Mouse (Mus musculus): ENCODE measurements around the gene Pld2. TPM values are rescaled to one million over a fixed set of nuclear protein-coding genes. Genes with fewer than 3 reads are reported as not detected.

Gene Pld2
- polyA plus RNA-seq, 1 experiment from 2014 or later: 20.6 TPM

- Histone ChIP-seq H3K36me3 (ENCODE audit: control insufficient read depth, insufficient read depth, low read length) (no peaks in the 10 kb centered on the region), H3K9ac (ENCODE audit: low read depth, low read length) (no peak overlapping the region), H3K27me3 (replicated peaks; ENCODE audit: control insufficient read depth, insufficient read depth, low read length) (no peaks in the 10 kb centered on the region), H3K4me3 (ENCODE audit: low read length) (no peak overlapping the region), H3K9me3 (ENCODE audit: control insufficient read depth, low read length) (no peaks in the 10 kb centered on the region), H3K27ac (ENCODE audit: low read depth, low read length) (no peak overlapping the region), H3K4me2 (ENCODE audit: low read length) (no peak overlapping the region), H3K4me1 (ENCODE audit: control insufficient read depth, insufficient read depth, low read depth, low read length) (peaks cover 15% of the 10 kb centered on the region)
- ATAC-seq: no peak
- 85% methylated on average over 9 of the region's 9 CpGs for WGBS
These were observed 40.0 kb downstream of the Pld2 start for GRCm38 (mm10) chr11:70579710-70580357.

- Histone ChIP-seq H3K4me3 (ENCODE audit: low read length) (no peak overlapping the region), H3K27ac (ENCODE audit: low read depth, low read length) (no peak overlapping the region)
- WGBS: 71% methylated on average over 5 of the region's 5 CpGs
These were observed 40.5 kb downstream of the Pld2 start for GRCm38 (mm10) chr11:70580358-70580720.

GRCm38 (mm10) chr11:70580921-70581320, 41.1 kb downstream of the Pld2 start:
- Histone ChIP-seq H3K36me3 (ENCODE audit: control insufficient read depth, insufficient read depth, low read length) (no peaks in the 10 kb centered on the region), H3K4me1 (ENCODE audit: control insufficient read depth, insufficient read depth, low read depth, low read length) (peaks cover 19% of the 10 kb centered on the region), H3K4me2 (ENCODE audit: low read length) (no peak overlapping the region), H3K27me3 (replicated peaks; ENCODE audit: control insufficient read depth, insufficient read depth, low read length) (no peaks in the 10 kb centered on the region), H3K9me3 (ENCODE audit: control insufficient read depth, low read length) (no peaks in the 10 kb centered on the region), H3K27ac (ENCODE audit: low read depth, low read length) (no peak overlapping the region), H3K4me3 (ENCODE audit: low read length) (no peak overlapping the region), H3K9ac (ENCODE audit: low read depth, low read length) (no peak overlapping the region)
- no peak for ATAC-seq
- WGBS: 82% methylated on average over 3 of the region's 3 CpGs

More at GRCm38 (mm10) chr11:70580358-70580720, 40.5 kb downstream of the Pld2 start:
- Histone ChIP-seq H3K4me2 (ENCODE audit: low read length) (no peak overlapping the region), H3K27me3 (replicated peaks; ENCODE audit: control insufficient read depth, insufficient read depth, low read length) (no peaks in the 10 kb centered on the region), H3K9me3 (ENCODE audit: control insufficient read depth, low read length) (no peaks in the 10 kb centered on the region), H3K9ac (ENCODE audit: low read depth, low read length) (no peak overlapping the region), H3K4me1 (ENCODE audit: control insufficient read depth, insufficient read depth, low read depth, low read length) (peaks cover 15% of the 10 kb centered on the region), H3K36me3 (ENCODE audit: control insufficient read depth, insufficient read depth, low read length) (no peaks in the 10 kb centered on the region)
- ATAC-seq: no peak

- Histone ChIP-seq H3K9me3 (ENCODE audit: control insufficient read depth, low read length) (no peaks in the 10 kb centered on the region), H3K27me3 (replicated peaks; ENCODE audit: control insufficient read depth, insufficient read depth, low read length) (no peaks in the 10 kb centered on the region), H3K4me3 (ENCODE audit: low read length) (no peak overlapping the region), H3K4me2 (ENCODE audit: low read length) (no peak overlapping the region), H3K36me3 (ENCODE audit: control insufficient read depth, insufficient read depth, low read length) (no peaks in the 10 kb centered on the region), H3K9ac (ENCODE audit: low read depth, low read length) (no peak overlapping the region), H3K4me1 (ENCODE audit: control insufficient read depth, insufficient read depth, low read depth, low read length) (peaks cover 17% of the 10 kb centered on the region), H3K27ac (ENCODE audit: low read depth, low read length) (no peak overlapping the region)
- ATAC-seq: no peak
- 61% methylated on average over 3 of the region's 3 CpGs for WGBS
These were observed 42.3 kb downstream of the Pld2 start for GRCm38 (mm10) chr11:70582196-70582595.

- Histone ChIP-seq H3K36me3 (ENCODE audit: control insufficient read depth, insufficient read depth, low read length) (no peaks in the 10 kb centered on the region), H3K4me2 (ENCODE audit: low read length) (no peak overlapping the region), H3K27ac (ENCODE audit: low read depth, low read length) (no peak overlapping the region; the same call in 1 of the 2 replicates), H3K9me3 (ENCODE audit: control insufficient read depth, low read length) (no peaks in the 10 kb centered on the region), H3K4me1 (ENCODE audit: control insufficient read depth, insufficient read depth, low read depth, low read length) (peaks cover 17% of the 10 kb centered on the region), H3K9ac (ENCODE audit: low read depth, low read length) (no peak overlapping the region; the same call in 1 of the 2 replicates), H3K27me3 (replicated peaks; ENCODE audit: control insufficient read depth, insufficient read depth, low read length) (no peaks in the 10 kb centered on the region), H3K4me3 (ENCODE audit: low read length) (no peak overlapping the region)
- ATAC-seq: no peak
- 76% methylated on average over 6 of the region's 6 CpGs for WGBS
These were observed 43.3 kb downstream of the Pld2 start for GRCm38 (mm10) chr11:70583022-70583714.

- Histone ChIP-seq H3K27ac (ENCODE audit: low read depth, low read length) (no peak overlapping the region), H3K4me3 (ENCODE audit: low read length) (no peak overlapping the region), H3K4me1 (ENCODE audit: control insufficient read depth, insufficient read depth, low read depth, low read length) (peaks cover 17% of the 10 kb centered on the region), H3K36me3 (ENCODE audit: control insufficient read depth, insufficient read depth, low read length) (no peaks in the 10 kb centered on the region), H3K4me2 (ENCODE audit: low read length) (no peak overlapping the region), H3K9ac (ENCODE audit: low read depth, low read length) (no peak overlapping the region), H3K27me3 (replicated peaks; ENCODE audit: control insufficient read depth, insufficient read depth, low read length) (no peaks in the 10 kb centered on the region), H3K9me3 (ENCODE audit: control insufficient read depth, low read length) (no peaks in the 10 kb centered on the region)
- ATAC-seq: no peak
- 90% methylated on average over 7 of the region's 7 CpGs for WGBS
These were observed 43.9 kb downstream of the Pld2 start for GRCm38 (mm10) chr11:70583775-70584174.

- ATAC-seq: peak; percentile 70
- Histone ChIP-seq H3K4me1 (ENCODE audit: control insufficient read depth, insufficient read depth, low read depth, low read length) (peaks cover 17% of the 10 kb centered on the region), H3K9me3 (ENCODE audit: control insufficient read depth, low read length) (no peaks in the 10 kb centered on the region), H3K4me2 (ENCODE audit: low read length) (no peak overlapping the region), H3K36me3 (ENCODE audit: control insufficient read depth, insufficient read depth, low read length) (no peaks in the 10 kb centered on the region), H3K27ac (ENCODE audit: low read depth, low read length) (no peak overlapping the region), H3K9ac (ENCODE audit: low read depth, low read length) (no peak overlapping the region), H3K4me3 (ENCODE audit: low read length) (no peak overlapping the region), H3K27me3 (replicated peaks; ENCODE audit: control insufficient read depth, insufficient read depth, low read length) (no peaks in the 10 kb centered on the region)
- WGBS: 37% methylated on average over 7 of the region's 7 CpGs
These were observed 45.6 kb downstream of the Pld2 start for GRCm38 (mm10) chr11:70585457-70585856.

GRCm38 (mm10) chr11:70586261-70586660, 46.4 kb downstream of the Pld2 start:
- Histone ChIP-seq H3K9ac (ENCODE audit: low read depth, low read length) (no peak overlapping the region), H3K27me3 (replicated peaks; ENCODE audit: control insufficient read depth, insufficient read depth, low read length) (no peaks in the 10 kb centered on the region), H3K36me3 (ENCODE audit: control insufficient read depth, insufficient read depth, low read length) (no peaks in the 10 kb centered on the region), H3K27ac (ENCODE audit: low read depth, low read length) (no peak overlapping the region), H3K4me3 (ENCODE audit: low read length) (no peak overlapping the region), H3K9me3 (ENCODE audit: control insufficient read depth, low read length) (no peaks in the 10 kb centered on the region), H3K4me1 (ENCODE audit: control insufficient read depth, insufficient read depth, low read depth, low read length) (peaks cover 17% of the 10 kb centered on the region), H3K4me2 (ENCODE audit: low read length) (no peak overlapping the region)
- no peak for ATAC-seq
- WGBS: 84% methylated on average over 3 of the region's 3 CpGs

GRCm38 (mm10) chr11:70586954-70587353, 47.1 kb downstream of the Pld2 start:
- ATAC-seq: no peak
- 78% methylated on average over 5 of the region's 5 CpGs for WGBS
- H3K4me1 ChIP-seq (ENCODE audit: control insufficient read depth, insufficient read depth, low read depth, low read length): peaks cover 17% of the 10 kb centered on the region

More at GRCm38 (mm10) chr11:70586954-70587353, 47.1 kb downstream of the Pld2 start:
- H3K27ac ChIP-seq (ENCODE audit: low read depth, low read length): no peak overlapping the region
- H3K36me3 ChIP-seq (ENCODE audit: control insufficient read depth, insufficient read depth, low read length): no peaks in the 10 kb centered on the region
- no peaks in the 10 kb centered on the region for H3K9me3 ChIP-seq (ENCODE audit: control insufficient read depth, low read length)
- H3K9ac ChIP-seq (ENCODE audit: low read depth, low read length): no peak overlapping the region
- H3K4me3 ChIP-seq (ENCODE audit: low read length): no peak overlapping the region
- no peaks in the 10 kb centered on the region for H3K27me3 ChIP-seq (replicated peaks; ENCODE audit: control insufficient read depth, insufficient read depth, low read length)
- no peak overlapping the region for H3K4me2 ChIP-seq (ENCODE audit: low read length)
